Mouse (Mus musculus) liver, adult 2 months (tissue): ENCODE measurements around the gene Olfr576. TPM values are rescaled to one million over a fixed set of nuclear protein-coding genes. Genes with fewer than 3 reads are reported as not detected.

Source experiments
- DNase-seq: peaks from one replicate; pipeline ENCODE4 v3.0.0-alpha.2; 2011; ENCODE audit warnings: low read depth, low spot score; ENCODE audit errors: extremely low read depth
- H3K27ac ChIP-seq: fragments of 200-500 bp; replicated peaks from 2 replicates; pipeline ENCODE4 v1.5.1; 2012; ENCODE audit warnings: low read depth, mild to moderate bottlenecking, control low read depth, inconsistent platforms, low read length; ENCODE audit not compliant: insufficient read depth
- H3K27me3 ChIP-seq: fragments of 200-500 bp; 2 replicates; pipeline ENCODE4 v1.6.1; 2012; ENCODE audit warnings: mild to moderate bottlenecking, moderate library complexity, low read length, inconsistent platforms; ENCODE audit not compliant: control insufficient read depth, insufficient read depth
- H3K36me3 ChIP-seq: fragments of 200-500 bp; 2 replicates; pipeline ENCODE4 v1.6.1; 2012; ENCODE audit warnings: low read length, inconsistent platforms; ENCODE audit not compliant: control insufficient read depth, insufficient read depth
- H3K4me1 ChIP-seq: fragments of 200-500 bp; 2 replicates; pipeline ENCODE4 v1.6.1; 2011; ENCODE audit warnings: low read length; ENCODE audit not compliant: control insufficient read depth, insufficient read depth
- H3K4me3 ChIP-seq: fragments of 200-500 bp; 2 replicates; pipeline ENCODE4 v1.5.1; 2011; ENCODE audit warnings: low read depth, mild to moderate bottlenecking, control low read depth, low read length, moderate library complexity; ENCODE audit not compliant: insufficient read depth
- H3K79me2 ChIP-seq: fragments of 200-500 bp; 2 replicates; pipeline ENCODE4 v1.6.1; 2012; ENCODE audit warnings: inconsistent platforms, mild to moderate bottlenecking, low read length, moderate library complexity; ENCODE audit not compliant: control insufficient read depth, insufficient read depth
- H3K9ac ChIP-seq: fragments of 200-500 bp; 2 replicates; pipeline ENCODE4 v1.6.1; 2012; ENCODE audit warnings: low read depth, mild to moderate bottlenecking, control low read depth, inconsistent platforms, low read length
- CTCF ChIP-seq: fragments of 200-500 bp; IDR thresholded peaks from 2 replicates; pipeline ENCODE4 v1.5.1; 2011; ENCODE audit warnings: low read depth, low read length, control low read depth
- POLR2A ChIP-seq: fragments of 200-500 bp; IDR thresholded peaks from 2 replicates; pipeline ENCODE4 v1.6.1; 2011; ENCODE audit warnings: low read length, control low read depth; ENCODE audit not compliant: insufficient read depth; ENCODE audit errors: extremely low read depth
- WGBS: fragments of 180-500 bp; shearing (Covaris S2); methylation state at CpG from one replicate; pipeline ENCODE4 v1.1.7; 2018; 5-methylcytosine and 5-hydroxymethylcytosine counted together
- polyA plus RNA-seq: library from polyadenylated mRNA; depleted of rRNA; stranded (reverse); fragments of >200 nt; gene quantifications from 2 replicates; pipeline ENCODE4 v1.2.3, GENCODE M21; 2012; rRNA removed
- total RNA-seq: library from RNA; depleted of rRNA; stranded (reverse); fragments of >200 nt; gene quantifications from 2 replicates; pipeline ENCODE4 v1.2.3, GENCODE M21; 2014; rRNA removed

Gene Olfr576
- not detected in 2 replicates for total RNA-seq
- polyA plus RNA-seq, result not detected in 2 replicates

DNA sequence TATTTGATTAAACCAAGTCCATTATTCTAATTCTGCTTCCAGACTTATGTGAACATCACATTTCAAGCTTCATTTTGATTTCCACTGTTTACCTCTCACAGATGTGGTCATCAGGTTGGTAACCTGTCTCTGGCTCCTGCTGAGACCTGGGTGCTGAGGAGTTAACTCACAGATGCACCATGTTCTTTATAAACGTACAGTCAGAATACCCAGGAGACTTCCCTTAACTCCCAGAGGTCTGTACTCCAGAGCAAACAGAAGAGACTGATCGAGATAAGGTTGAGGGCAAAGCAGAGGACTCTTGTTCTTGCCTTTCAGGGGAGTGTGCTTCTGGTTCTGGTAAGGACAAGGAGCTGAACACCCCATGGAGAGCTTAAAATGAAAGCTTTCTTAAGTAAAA is at the start of gene Olfr576:
Gene Olfr576 (plus strand): TSS at position 301 of the 400 bp plus-strand sequence.
- Histone ChIP-seq H3K36me3 (no peaks in the 10 kb centered on the region), H3K9ac (no peak within 1 kb of the TSS), H3K4me1 (no peaks in the 10 kb centered on the region), H3K4me3 (no peak within 1 kb of the TSS), H3K27ac (no peak within 1 kb of the TSS), H3K27me3 (no peaks in the 10 kb centered on the region), H3K79me2 (no peaks in the 10 kb centered on the region)
- TF ChIP-seq CTCF, result no peak
- no peak for TF ChIP-seq POLR2A
- WGBS, result 18% methylated on average over 2 of the region's 2 CpGs
- DNase-seq, result no peak

DNA sequence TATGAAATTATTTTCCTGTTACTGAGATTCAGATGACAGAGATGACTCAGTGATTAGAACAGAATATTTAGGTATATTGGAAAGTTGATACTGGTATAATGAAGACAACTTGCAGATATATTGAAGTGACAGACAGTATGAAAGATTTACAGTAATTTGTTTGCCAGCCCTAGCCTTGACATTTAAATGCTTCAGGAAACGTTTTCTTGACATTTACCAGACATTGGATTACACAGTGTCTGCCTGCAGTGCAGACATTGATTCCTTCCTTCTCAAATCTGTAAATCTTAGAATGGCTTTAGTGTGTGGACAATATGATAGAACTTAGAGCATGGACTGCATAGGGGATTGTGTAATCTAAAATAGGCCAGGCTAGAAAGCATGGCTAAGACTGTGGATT is 47.2 kb upstream of the Olfr576 start:
- no peaks in the 10 kb centered on the region for H3K79me2 ChIP-seq
- H3K4me1 ChIP-seq, result no peaks in the 10 kb centered on the region
- H3K36me3 ChIP-seq, result no peaks in the 10 kb centered on the region
- H3K4me3 ChIP-seq, result no peak overlapping the region
- no peaks in the 10 kb centered on the region for H3K27me3 ChIP-seq
- WGBS, result 25% methylated on average over 1 of the region's 1 CpGs
- no peak for DNase-seq
- H3K27ac ChIP-seq, result no peak overlapping the region
- no peak overlapping the region for H3K9ac ChIP-seq
- TF ChIP-seq POLR2A, result no peak
- no peak for TF ChIP-seq CTCF

DNA sequence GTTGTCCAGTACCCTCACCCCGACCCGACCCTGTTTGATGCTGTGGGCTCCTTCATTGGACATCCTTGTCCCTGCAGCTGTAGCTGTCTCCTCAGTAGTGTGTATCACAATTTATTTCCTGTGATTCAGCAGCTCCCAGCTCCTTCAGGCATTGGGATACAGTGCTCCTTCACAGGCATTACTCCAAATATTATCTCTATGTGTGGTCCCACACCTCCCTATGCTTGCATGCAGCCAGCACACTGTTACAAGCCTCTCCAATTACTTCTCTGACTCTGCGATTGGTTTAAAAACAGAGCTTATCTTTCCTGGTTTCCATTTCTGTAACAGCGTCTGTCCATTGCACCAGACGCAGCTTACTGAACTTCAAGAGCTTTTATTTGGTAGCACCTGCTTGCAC is 46.1 kb upstream of the Olfr576 start:
- TF ChIP-seq CTCF (no peak), POLR2A (no peak)
- H3K27ac ChIP-seq, result no peak overlapping the region
- no peaks in the 10 kb centered on the region for H3K79me2 ChIP-seq
- no peak overlapping the region for H3K4me3 ChIP-seq
- no peaks in the 10 kb centered on the region for H3K4me1 ChIP-seq
- WGBS, result 55% methylated on average over 5 of the region's 5 CpGs
- no peak overlapping the region for H3K9ac ChIP-seq
- H3K27me3 ChIP-seq, result no peaks in the 10 kb centered on the region
- H3K36me3 ChIP-seq, result no peaks in the 10 kb centered on the region
- no peak for DNase-seq

DNA sequence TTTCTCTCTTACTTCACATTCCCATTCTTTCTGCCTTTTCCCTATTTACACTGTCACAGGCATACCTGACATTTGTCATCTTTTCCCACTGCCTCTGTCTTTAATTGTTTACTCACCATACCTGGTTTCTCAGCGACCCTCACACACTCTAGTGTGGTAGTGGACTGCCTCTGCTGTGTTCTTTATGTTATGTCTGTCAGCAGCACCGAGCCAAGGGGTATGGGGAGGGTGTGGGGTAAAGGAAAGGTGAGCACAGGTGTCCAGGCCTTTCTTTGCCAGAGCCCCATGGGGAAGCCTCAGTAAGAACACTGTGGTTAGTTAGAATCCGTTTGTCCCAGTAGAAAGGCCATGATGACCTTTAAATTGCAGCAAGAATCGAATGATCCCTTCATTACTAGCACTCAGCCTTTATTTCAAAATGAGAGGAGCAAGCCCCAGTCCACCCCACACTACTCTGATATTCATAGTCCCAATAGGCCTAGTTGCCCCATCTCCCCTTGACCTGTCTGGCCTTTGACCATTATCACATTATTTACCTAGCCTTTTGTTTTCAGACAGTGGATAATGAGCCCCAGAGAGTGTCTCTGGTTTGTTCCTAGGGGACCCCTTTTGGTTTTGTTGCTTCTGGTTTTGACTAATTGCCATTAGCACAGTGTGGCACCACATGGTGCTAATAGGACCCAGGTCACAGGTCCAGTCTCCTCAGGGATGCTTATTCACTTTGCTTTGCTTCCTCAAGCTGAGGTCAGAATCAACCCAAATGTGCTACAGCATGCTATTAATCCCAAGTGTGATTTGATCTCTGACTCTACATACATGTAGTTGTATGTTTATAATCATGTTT is 45.2 kb upstream of the Olfr576 start, which contains the start of gene Olfr571:
Gene Olfr571 (minus strand): TSS at position 505 of the 844 bp plus-strand sequence.
- Histone ChIP-seq H3K4me1 (no peaks in the 10 kb centered on the region), H3K27ac (no peak within 1 kb of the TSS), H3K9ac (no peak within 1 kb of the TSS), H3K36me3 (no peaks in the 10 kb centered on the region), H3K27me3 (no peaks in the 10 kb centered on the region), H3K4me3 (no peak within 1 kb of the TSS), H3K79me2 (no peaks in the 10 kb centered on the region)
- TF ChIP-seq POLR2A (no peak), CTCF (no peak)
- no peak for DNase-seq
- 50% methylated on average over 4 of the region's 4 CpGs for WGBS

DNA sequence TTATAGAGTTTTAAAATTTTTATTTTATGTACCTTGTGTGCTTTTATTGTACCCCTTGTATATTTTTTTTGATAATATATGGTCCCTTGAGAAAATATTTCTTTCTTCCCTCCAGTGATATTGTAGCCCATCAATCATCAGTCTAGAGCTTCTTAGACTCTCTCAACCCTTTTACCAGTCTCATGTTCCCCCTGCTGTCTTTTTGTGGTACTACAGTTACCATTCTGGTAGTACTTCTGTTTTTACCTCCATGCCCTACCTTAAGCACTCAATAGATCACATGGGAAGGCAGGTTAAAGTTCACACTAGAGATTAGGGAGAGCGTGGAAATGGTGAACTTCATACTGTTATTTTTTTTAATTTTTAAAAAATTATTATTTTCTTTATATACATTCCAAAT is 42.8 kb upstream of the Olfr576 start:
- Histone ChIP-seq H3K4me3 (no peak overlapping the region), H3K27me3 (no peaks in the 10 kb centered on the region), H3K4me1 (no peaks in the 10 kb centered on the region), H3K9ac (no peak overlapping the region), H3K36me3 (no peaks in the 10 kb centered on the region), H3K79me2 (no peaks in the 10 kb centered on the region), H3K27ac (no peak overlapping the region)
- TF ChIP-seq CTCF, result no peak
- no peak for TF ChIP-seq POLR2A
- 0% methylated on average over 1 of the region's 1 CpGs for WGBS
- peak; percentile 60 for DNase-seq

DNA sequence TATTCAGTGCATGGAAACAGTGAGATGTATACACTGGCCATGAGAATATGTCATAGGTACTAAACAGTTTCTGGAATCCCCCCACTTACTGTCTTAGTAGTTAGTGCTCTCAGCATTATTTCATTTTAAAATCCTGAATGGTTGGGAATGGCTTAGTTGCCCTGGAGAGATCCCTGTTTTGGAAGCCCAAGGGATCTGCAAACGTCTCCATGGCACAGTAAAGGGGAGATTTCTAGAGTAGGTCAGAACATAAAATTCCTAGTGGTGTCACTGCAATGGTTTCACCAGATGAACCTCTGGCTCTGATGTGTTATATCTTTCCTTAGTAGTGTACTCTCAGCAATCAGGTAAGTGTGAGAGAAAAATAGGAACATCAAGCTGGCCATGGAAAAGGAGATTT is 38.4 kb upstream of the Olfr576 start, which contains the start of gene Olfr572:
Gene Olfr572 (plus strand): TSS at position 301 of the 400 bp plus-strand sequence.
- H3K9ac ChIP-seq, result no peak within 1 kb of the TSS
- TF ChIP-seq POLR2A (no peak), CTCF (no peak)
- 50% methylated on average over 1 of the region's 1 CpGs for WGBS
- no peaks in the 10 kb centered on the region for H3K79me2 ChIP-seq
- DNase-seq, result no peak
- H3K27ac ChIP-seq, result no peak within 1 kb of the TSS
- no peak within 1 kb of the TSS for H3K4me3 ChIP-seq
- no peaks in the 10 kb centered on the region for H3K4me1 ChIP-seq
- no peaks in the 10 kb centered on the region for H3K36me3 ChIP-seq
- H3K27me3 ChIP-seq, result no peaks in the 10 kb centered on the region
